Mouse (Mus musculus): Measurements from ENCODE around the gene Rgs3. TPM values are rescaled to one million over a fixed set of nuclear protein-coding genes. Genes with fewer than 3 reads are reported as not detected.
A peak's percentile ranks its signal among the peaks of the same experiment; 100 is the strongest.

The Rgs3 gene
- polyA plus RNA-seq, 1 experiment from 2014 or later = 6.6 TPM

DNA sequence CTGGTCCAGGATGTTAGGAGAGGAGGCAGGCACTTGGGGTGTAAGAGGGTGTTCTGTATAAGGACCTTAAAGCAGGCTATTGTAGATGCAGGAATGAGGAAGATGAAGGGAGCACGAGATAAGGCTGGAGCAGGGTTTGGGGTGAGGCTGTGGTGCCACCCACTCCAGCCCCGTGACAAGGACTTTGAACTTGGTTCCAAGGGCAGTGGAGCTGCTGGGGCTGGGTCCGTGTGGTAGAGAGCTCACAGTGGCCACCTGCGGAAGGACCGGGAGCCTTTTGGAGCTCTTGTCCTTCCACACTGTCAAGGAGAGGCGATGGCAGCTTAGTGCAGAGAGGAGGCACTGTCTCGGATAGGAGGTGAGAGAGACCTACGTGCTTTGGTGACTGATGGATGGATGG lies 109.0 kb downstream of the Rgs3 start:
- no peaks in the 10 kb centered on the region for H3K36me3 ChIP-seq (replicated peaks; ENCODE audit: insufficient read depth, low read length)
- ATAC-seq (peak; percentile 29; the same call in 1 of the 2 replicates), DNase-seq (no peak)
- no peak overlapping the region for H3K4me2 ChIP-seq (ENCODE audit: low read depth, low read length)
- 0 out of 2 replicates have a peak, but pooled peaks cover 2% of the 10 kb centered on the region for H3K4me1 ChIP-seq (ENCODE audit: insufficient read depth)
- H3K27ac ChIP-seq (ENCODE audit: low read depth) = no peak overlapping the region
- no peak overlapping the region for H3K9ac ChIP-seq (replicated peaks)
- H3K4me3 ChIP-seq (ENCODE audit: low read depth, low read length) = no peak overlapping the region
- TF ChIP-seq EP300 (IDR thresholded peaks at IDR 0.05; ENCODE audit: low read depth) (no peak), CTCF (IDR thresholded peaks at IDR 0.05; ENCODE audit: low read depth) (no peak)
- H3K27me3 ChIP-seq (ENCODE audit: insufficient read depth, low read length) = no peaks in the 10 kb centered on the region
- no peaks in the 10 kb centered on the region for H3K9me3 ChIP-seq (ENCODE audit: low read length)
- WGBS (ENCODE audit: insufficient replicate concordance) = 73% methylated on average over 8 of the region's 8 CpGs

DNA sequence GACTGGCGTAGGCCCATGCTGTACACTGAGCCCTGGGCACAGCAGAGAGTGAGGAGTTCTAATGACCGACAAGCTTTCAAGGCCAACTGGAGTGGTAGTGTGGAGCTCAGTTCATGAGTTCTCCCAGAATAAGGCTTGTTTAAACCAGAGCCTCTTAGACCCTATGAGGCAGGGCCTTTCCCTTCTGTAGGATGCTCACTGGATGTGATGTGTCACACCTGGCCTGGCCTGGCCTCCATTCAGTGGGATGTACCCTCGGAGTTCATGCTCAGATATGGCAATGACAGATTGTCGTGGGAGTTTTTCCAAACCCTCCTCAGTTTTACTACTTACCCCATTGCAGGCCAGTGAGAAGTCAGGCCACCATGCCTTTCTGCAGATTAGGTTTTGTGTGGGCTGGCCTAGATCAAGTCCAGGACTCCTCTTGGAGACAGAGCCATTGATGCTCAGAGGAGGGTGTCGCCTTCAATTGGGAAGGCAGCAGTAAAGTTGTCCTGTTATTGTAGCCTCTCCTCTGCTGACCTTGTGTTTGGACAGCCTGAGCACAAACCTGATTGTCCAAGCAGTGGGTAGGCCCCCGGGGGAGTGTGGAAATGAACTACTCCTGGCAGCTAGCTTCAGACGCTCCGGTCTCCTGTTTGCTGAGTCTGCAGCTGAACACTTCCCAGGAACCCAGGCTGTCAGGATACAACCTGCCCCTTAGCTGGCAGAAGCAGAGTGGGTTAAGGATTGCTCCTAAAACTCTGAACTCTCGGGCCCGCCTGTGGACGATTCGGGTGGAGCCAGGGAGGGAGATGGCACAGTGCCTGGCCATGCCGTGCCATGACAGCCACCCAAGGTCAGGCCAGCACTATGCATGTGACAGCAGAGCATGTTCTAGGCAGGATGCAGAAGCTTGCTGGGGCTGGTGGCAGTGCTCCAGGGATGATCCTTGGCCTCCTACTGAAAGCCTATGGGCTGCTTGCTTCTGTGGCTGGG lies 109.7 kb downstream of the Rgs3 start:
- 71% methylated on average over 13 of the region's 13 CpGs for WGBS (ENCODE audit: insufficient replicate concordance)
- H3K4me3 ChIP-seq (ENCODE audit: low read depth, low read length) = no peak overlapping the region
- DNase-seq = peak; percentile 32
- no peak overlapping the region for H3K9ac ChIP-seq (replicated peaks)
- 0 out of 2 replicates have a peak, but pooled peaks cover 2% of the 10 kb centered on the region for H3K4me1 ChIP-seq (ENCODE audit: insufficient read depth)
- TF ChIP-seq EP300 (IDR thresholded peaks at IDR 0.05; ENCODE audit: low read depth) (no peak), CTCF (IDR thresholded peaks at IDR 0.05; ENCODE audit: low read depth) (no peak)
- no peak overlapping the region for H3K4me2 ChIP-seq (ENCODE audit: low read depth, low read length)
- H3K9me3 ChIP-seq (ENCODE audit: low read length) = no peaks in the 10 kb centered on the region
- H3K36me3 ChIP-seq (replicated peaks; ENCODE audit: insufficient read depth, low read length) = no peaks in the 10 kb centered on the region
- H3K27me3 ChIP-seq (ENCODE audit: insufficient read depth, low read length) = no peaks in the 10 kb centered on the region
- H3K27ac ChIP-seq (ENCODE audit: low read depth) = no peak overlapping the region
- 0 out of 2 replicates have a peak, but pooled peaks have one; percentile 19 for ATAC-seq

DNA sequence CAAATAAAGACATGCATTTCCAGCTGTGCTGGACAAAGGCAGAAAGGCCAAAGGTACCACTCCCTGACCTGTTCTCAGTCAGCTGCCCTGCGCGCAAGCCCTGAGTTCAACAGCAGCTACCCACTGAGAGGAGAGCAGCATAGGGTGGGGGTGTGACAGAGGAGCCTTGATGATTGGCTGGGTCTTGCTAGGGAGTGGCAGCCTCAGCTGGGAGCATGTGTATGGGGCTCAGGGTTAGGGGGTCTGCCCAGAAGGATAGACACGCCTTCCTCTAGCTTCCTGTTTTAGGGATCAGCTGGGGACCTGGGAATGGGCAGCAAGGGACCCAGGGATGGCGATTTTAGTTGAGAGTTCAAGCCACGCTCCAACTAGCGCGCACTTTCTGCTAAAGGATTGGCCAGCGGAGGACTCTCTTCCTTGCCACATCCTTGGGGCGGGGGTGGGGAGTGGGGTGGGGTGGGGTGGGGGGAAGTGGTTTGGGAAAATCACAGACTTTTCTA lies 113.9 kb downstream of the Rgs3 start:
- H3K27ac ChIP-seq (ENCODE audit: low read depth) = no peak overlapping the region
- no peaks in the 10 kb centered on the region for H3K9me3 ChIP-seq (ENCODE audit: low read length)
- H3K4me1 ChIP-seq (ENCODE audit: insufficient read depth) = 0 out of 2 replicates have a peak, but pooled peaks cover 5% of the 10 kb centered on the region
- WGBS (ENCODE audit: insufficient replicate concordance) = 22% methylated on average over 9 of the region's 9 CpGs
- peak overlapping the region; percentile 59 for H3K4me2 ChIP-seq (ENCODE audit: low read depth, low read length)
- no peaks in the 10 kb centered on the region for H3K36me3 ChIP-seq (replicated peaks; ENCODE audit: insufficient read depth, low read length)
- no peak for DNase-seq
- no peaks in the 10 kb centered on the region for H3K27me3 ChIP-seq (ENCODE audit: insufficient read depth, low read length)
- H3K9ac ChIP-seq (replicated peaks) = no peak overlapping the region
- no peak overlapping the region for H3K4me3 ChIP-seq (ENCODE audit: low read depth, low read length)
- no peak for ATAC-seq
- no peak for TF ChIP-seq CTCF (IDR thresholded peaks at IDR 0.05; ENCODE audit: low read depth)
- TF ChIP-seq EP300 (IDR thresholded peaks at IDR 0.05; ENCODE audit: low read depth) = no peak

DNA sequence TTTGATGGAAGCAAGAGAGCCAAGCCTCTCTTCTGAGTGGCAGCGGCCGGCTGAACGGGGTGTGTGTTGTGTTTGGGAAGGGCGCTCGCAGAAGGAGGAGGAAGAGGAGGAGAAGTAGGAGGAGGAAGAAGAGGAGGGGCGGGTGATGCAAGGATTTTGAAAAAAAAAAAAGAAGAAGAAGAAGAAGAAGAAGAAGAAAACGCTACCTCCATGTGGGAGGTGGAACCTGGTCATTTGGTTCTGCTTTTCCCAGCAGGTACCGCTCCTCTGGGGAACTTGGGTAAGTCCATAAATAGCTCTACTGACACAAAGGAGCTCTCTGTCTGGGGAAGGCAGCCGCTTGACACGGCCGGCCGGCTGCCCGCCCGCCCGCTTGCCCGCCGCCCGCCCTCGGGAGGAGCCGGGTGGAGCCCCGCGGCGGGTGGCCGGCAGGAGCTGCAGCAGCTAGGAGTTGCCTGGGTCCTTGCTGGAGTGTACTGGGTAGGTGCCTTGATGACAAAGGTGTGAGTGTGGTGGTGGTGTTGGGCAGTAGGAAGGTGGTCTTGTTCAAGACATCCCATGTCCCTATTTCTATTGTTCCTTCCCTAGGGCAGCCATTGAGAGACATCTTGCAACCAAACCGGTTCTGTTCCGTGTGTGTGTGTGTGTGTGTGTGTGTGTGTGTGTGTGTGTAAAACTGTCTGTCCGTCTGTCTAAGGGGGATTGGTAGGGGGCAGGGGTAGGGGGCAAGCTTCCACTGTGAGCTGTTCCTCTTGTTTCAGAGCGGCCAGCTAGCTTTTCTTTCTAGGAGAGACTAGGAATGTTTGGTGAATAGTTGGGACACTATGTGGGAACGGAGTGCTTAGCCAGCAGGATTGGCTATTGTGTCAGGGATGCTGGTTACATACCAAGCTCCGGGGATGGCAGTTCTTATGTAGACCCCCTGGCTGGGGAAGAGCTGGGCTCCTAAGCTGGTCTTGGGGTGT lies 114.7 kb downstream of the Rgs3 start:
- TF ChIP-seq EP300 (IDR thresholded peaks at IDR 0.05; ENCODE audit: low read depth) (no peak), CTCF (IDR thresholded peaks at IDR 0.05; ENCODE audit: low read depth) (no peak)
- H3K27ac ChIP-seq (ENCODE audit: low read depth) = 0 out of 2 replicates have a peak overlapping the region, but pooled peaks have one; percentile 16

DNA sequence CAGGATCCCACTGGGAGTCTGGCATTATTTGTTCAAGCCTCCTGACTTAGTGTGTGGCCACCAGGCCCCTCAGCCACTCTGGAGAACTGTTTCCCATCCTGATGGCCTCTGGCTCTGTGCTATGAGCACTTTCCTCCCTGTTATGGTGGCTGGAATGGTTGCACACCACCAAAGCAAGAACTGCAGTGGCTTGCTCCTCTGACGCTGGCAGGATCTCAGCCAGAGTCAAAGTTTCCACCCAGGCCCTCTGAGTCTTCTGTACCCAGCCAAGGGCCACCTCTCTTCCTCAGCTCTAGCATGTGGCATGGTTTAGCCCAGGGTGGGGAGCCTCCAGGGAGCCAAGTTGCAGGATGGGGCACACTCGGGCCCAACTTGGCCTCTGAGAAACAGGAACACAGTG lies 115.7 kb downstream of the Rgs3 start:
- ATAC-seq (no peak), DNase-seq (no peak)
- H3K9ac ChIP-seq (replicated peaks) = no peak overlapping the region
- H3K36me3 ChIP-seq (replicated peaks; ENCODE audit: insufficient read depth, low read length) = no peaks in the 10 kb centered on the region
- no peaks in the 10 kb centered on the region for H3K27me3 ChIP-seq (ENCODE audit: insufficient read depth, low read length)
- H3K4me2 ChIP-seq (ENCODE audit: low read depth, low read length) = peak overlapping the region; percentile 19; the same call in 1 of the 2 replicates
- H3K4me3 ChIP-seq (ENCODE audit: low read depth, low read length) = no peak overlapping the region
- no peak for TF ChIP-seq CTCF (IDR thresholded peaks at IDR 0.05; ENCODE audit: low read depth)
- no peak for TF ChIP-seq EP300 (IDR thresholded peaks at IDR 0.05; ENCODE audit: low read depth)
- WGBS (ENCODE audit: insufficient replicate concordance) = 61% methylated on average over 2 of the region's 2 CpGs
- 0 out of 2 replicates have a peak overlapping the region, but pooled peaks have one; percentile 7 for H3K27ac ChIP-seq (ENCODE audit: low read depth)
- H3K9me3 ChIP-seq (ENCODE audit: low read length) = no peaks in the 10 kb centered on the region
- 0 out of 2 replicates have a peak, but pooled peaks cover 5% of the 10 kb centered on the region for H3K4me1 ChIP-seq (ENCODE audit: insufficient read depth)

More for the DNA sequence above, 114.7 kb downstream of the Rgs3 start:
- DNase-seq = no peak
- no peaks in the 10 kb centered on the region for H3K9me3 ChIP-seq (ENCODE audit: low read length)
- H3K4me3 ChIP-seq (ENCODE audit: low read depth, low read length) = peak overlapping the region; percentile 36
- H3K4me1 ChIP-seq (ENCODE audit: insufficient read depth) = 0 out of 2 replicates have a peak, but pooled peaks cover 5% of the 10 kb centered on the region
- peak overlapping the region; percentile 30 for H3K9ac ChIP-seq (replicated peaks)
- H3K27me3 ChIP-seq (ENCODE audit: insufficient read depth, low read length) = no peaks in the 10 kb centered on the region
- ATAC-seq = no peak
- H3K36me3 ChIP-seq (replicated peaks; ENCODE audit: insufficient read depth, low read length) = no peaks in the 10 kb centered on the region
- WGBS (ENCODE audit: insufficient replicate concordance) = 16% methylated on average over 30 of the region's 30 CpGs
- H3K4me2 ChIP-seq (ENCODE audit: low read depth, low read length) = peak overlapping the region; percentile 59

Measured in liver, postnatal 0 days (tissue).